Mouse (Mus musculus): ENCODE data around the gene Pofut2. TPM values are rescaled to one million over a fixed set of nuclear protein-coding genes. Genes with fewer than 3 reads are reported as not detected.
A peak's percentile ranks its signal among the peaks of the same experiment; 100 is the strongest.

Gene Pofut2
- polyA plus RNA-seq, 1 experiment, result 78.3 TPM

- peak overlapping the region; percentile 50 for H3K4me3 ChIP-seq (replicated peaks)
- H3K9me3 ChIP-seq, result no peaks in the 10 kb centered on the region
- TF ChIP-seq FLI1 (IDR thresholded peaks at IDR 0.05; ENCODE audit: low read length) (no peak), GATA1 (IDR thresholded peaks at IDR 0.05; ENCODE audit: borderline replicate concordance, low read length) (no peak)
- H3K4me1 ChIP-seq, result peaks cover 99% of the 10 kb centered on the region
- H3K36me3 ChIP-seq (replicated peaks; ENCODE audit: low read length), result peaks cover 43% of the 10 kb centered on the region
- no peaks in the 10 kb centered on the region for H3K27me3 ChIP-seq (replicated peaks)
Measured at GRCm38 (mm10) chr10:77217155-77217731, 41.8 kb upstream of the Pofut2 start.

- H3K27me3 ChIP-seq (replicated peaks), result no peaks in the 10 kb centered on the region
- peaks cover 99% of the 10 kb centered on the region for H3K4me1 ChIP-seq
- TF ChIP-seq GATA1 (IDR thresholded peaks at IDR 0.05; ENCODE audit: borderline replicate concordance, low read length), result no peak
- TF ChIP-seq FLI1 (IDR thresholded peaks at IDR 0.05; ENCODE audit: low read length), result no peak
- peak overlapping the region; percentile 11 for H3K4me3 ChIP-seq (replicated peaks)
- H3K9me3 ChIP-seq, result no peaks in the 10 kb centered on the region
- H3K36me3 ChIP-seq (replicated peaks; ENCODE audit: low read length), result peaks cover 41% of the 10 kb centered on the region
Measured at GRCm38 (mm10) chr10:77218059-77218458, 41.0 kb upstream of the Pofut2 start.

GRCm38 (mm10) chr10:77219411-77220025, 39.5 kb upstream of the Pofut2 start:
- Histone ChIP-seq H3K4me1 (peaks cover 99% of the 10 kb centered on the region), H3K36me3 (replicated peaks; ENCODE audit: low read length) (peaks cover 37% of the 10 kb centered on the region), H3K27me3 (replicated peaks) (no peaks in the 10 kb centered on the region), H3K9me3 (no peaks in the 10 kb centered on the region), H3K4me3 (replicated peaks) (no peak overlapping the region)
- TF ChIP-seq GATA1 (IDR thresholded peaks at IDR 0.05; ENCODE audit: borderline replicate concordance, low read length) (no peak), FLI1 (IDR thresholded peaks at IDR 0.05; ENCODE audit: low read length) (no peak)

- H3K4me3 ChIP-seq (replicated peaks), result peak overlapping the region; percentile 87
- H3K9me3 ChIP-seq, result no peaks in the 10 kb centered on the region
- peaks cover 37% of the 10 kb centered on the region for H3K36me3 ChIP-seq (replicated peaks; ENCODE audit: low read length)
- H3K4me1 ChIP-seq, result peaks cover 99% of the 10 kb centered on the region
- no peaks in the 10 kb centered on the region for H3K27me3 ChIP-seq (replicated peaks)
- TF ChIP-seq FLI1 (IDR thresholded peaks at IDR 0.05; ENCODE audit: low read length) (no peak), GATA1 (IDR thresholded peaks at IDR 0.05; ENCODE audit: borderline replicate concordance, low read length) (no peak; the same call in 2 of the 3 replicates)
Measured at GRCm38 (mm10) chr10:77221108-77221507, 37.9 kb upstream of the Pofut2 start.

- peaks cover 94% of the 10 kb centered on the region for H3K4me1 ChIP-seq
- peaks cover 35% of the 10 kb centered on the region for H3K36me3 ChIP-seq (replicated peaks; ENCODE audit: low read length)
Measured at GRCm38 (mm10) chr10:77222963-77223552, 36.0 kb upstream of the Pofut2 start.

GRCm38 (mm10) chr10:77224390-77224789, 34.6 kb upstream of the Pofut2 start:
- peaks cover 41% of the 10 kb centered on the region for H3K36me3 ChIP-seq (replicated peaks; ENCODE audit: low read length)
- H3K27me3 ChIP-seq (replicated peaks), result no peaks in the 10 kb centered on the region
- peak overlapping the region; percentile 72 for H3K4me3 ChIP-seq (replicated peaks)
- no peak for TF ChIP-seq FLI1 (IDR thresholded peaks at IDR 0.05; ENCODE audit: low read length)
- no peak for TF ChIP-seq GATA1 (IDR thresholded peaks at IDR 0.05; ENCODE audit: borderline replicate concordance, low read length)
- peaks cover 94% of the 10 kb centered on the region for H3K4me1 ChIP-seq
- H3K9me3 ChIP-seq, result no peaks in the 10 kb centered on the region

More at GRCm38 (mm10) chr10:77222963-77223552, 36.0 kb upstream of the Pofut2 start:
- Histone ChIP-seq H3K4me3 (replicated peaks) (peak overlapping the region; percentile 79), H3K9me3 (no peaks in the 10 kb centered on the region), H3K27me3 (replicated peaks) (no peaks in the 10 kb centered on the region)
- TF ChIP-seq GATA1 (IDR thresholded peaks at IDR 0.05; ENCODE audit: borderline replicate concordance, low read length) (no peak), FLI1 (IDR thresholded peaks at IDR 0.05; ENCODE audit: low read length) (no peak)

- Histone ChIP-seq H3K27me3 (replicated peaks) (no peaks in the 10 kb centered on the region), H3K36me3 (replicated peaks; ENCODE audit: low read length) (peaks cover 41% of the 10 kb centered on the region), H3K4me3 (replicated peaks) (peak overlapping the region; percentile 93), H3K4me1 (peaks cover 94% of the 10 kb centered on the region), H3K9me3 (no peaks in the 10 kb centered on the region)
- TF ChIP-seq FLI1 (IDR thresholded peaks at IDR 0.05; ENCODE audit: low read length) (no peak), GATA1 (IDR thresholded peaks at IDR 0.05; ENCODE audit: borderline replicate concordance, low read length) (no peak)
Measured at GRCm38 (mm10) chr10:77225414-77225813, 33.6 kb upstream of the Pofut2 start.

- Histone ChIP-seq H3K27me3 (replicated peaks) (no peaks in the 10 kb centered on the region), H3K4me1 (peaks cover 94% of the 10 kb centered on the region), H3K9me3 (no peaks in the 10 kb centered on the region), H3K36me3 (replicated peaks; ENCODE audit: low read length) (peaks cover 48% of the 10 kb centered on the region), H3K4me3 (replicated peaks) (peak overlapping the region; percentile 93)
- TF ChIP-seq GATA1 (IDR thresholded peaks at IDR 0.05; ENCODE audit: borderline replicate concordance, low read length) (no peak), FLI1 (IDR thresholded peaks at IDR 0.05; ENCODE audit: low read length) (no peak)
Measured at GRCm38 (mm10) chr10:77225995-77226688, 32.9 kb upstream of the Pofut2 start.

GRCm38 (mm10) chr10:77226691-77227367, 32.2 kb upstream of the Pofut2 start:
- peak overlapping the region; percentile 93 for H3K4me3 ChIP-seq (replicated peaks)
- H3K36me3 ChIP-seq (replicated peaks; ENCODE audit: low read length), result peaks cover 52% of the 10 kb centered on the region
- peaks cover 94% of the 10 kb centered on the region for H3K4me1 ChIP-seq
- H3K9me3 ChIP-seq, result no peaks in the 10 kb centered on the region
- no peak for TF ChIP-seq FLI1 (IDR thresholded peaks at IDR 0.05; ENCODE audit: low read length)
- no peak for TF ChIP-seq GATA1 (IDR thresholded peaks at IDR 0.05; ENCODE audit: borderline replicate concordance, low read length)
- no peaks in the 10 kb centered on the region for H3K27me3 ChIP-seq (replicated peaks)
